Mouse (Mus musculus): ENCODE results near the gene AL731706.2.
"Not testable (repeated sequence)": the region's sequence is repeated elsewhere in the genome, so short reads cannot be mapped to it uniquely, and the experiment has no call there.

The AL731706.2 gene

GRCm38 (mm10) chr2:136885579-136885978 is at the start of gene AL731706.2:
AL731706.2 (minus strand) TSS chr2:136885679.
- no peak for DNase-seq (ENCODE audit: extremely low read depth, insufficient read length, low spot score)

DNA sequence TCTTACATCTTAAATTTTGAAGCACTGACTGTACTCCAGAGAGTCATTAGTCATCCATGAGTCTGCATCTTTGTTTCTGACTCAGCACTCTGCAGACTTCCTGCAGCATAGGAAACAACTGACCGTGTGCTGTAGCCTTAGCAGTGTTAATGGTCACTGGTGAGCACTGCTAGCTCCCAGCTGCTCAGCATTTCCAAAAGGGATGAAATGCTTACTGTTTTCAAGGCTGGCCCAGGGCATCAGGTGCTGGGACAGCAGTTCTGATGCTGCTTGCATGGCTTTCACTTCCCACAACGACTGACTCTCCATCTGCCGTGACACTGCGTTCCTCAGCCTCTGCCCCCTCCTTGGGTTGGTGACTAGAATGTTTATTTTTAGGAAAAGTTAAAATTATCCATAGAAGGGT is 35.5 kb upstream of the AL731706.2 start:
- peak; percentile 71 for DNase-seq (ENCODE audit: extremely low read depth, insufficient read length, low spot score)

GRCm38 (mm10) chr2:136920257-136920993 is 34.9 kb upstream of the AL731706.2 start:
- no peak for DNase-seq (ENCODE audit: extremely low read depth, insufficient read length, low spot score)

DNA sequence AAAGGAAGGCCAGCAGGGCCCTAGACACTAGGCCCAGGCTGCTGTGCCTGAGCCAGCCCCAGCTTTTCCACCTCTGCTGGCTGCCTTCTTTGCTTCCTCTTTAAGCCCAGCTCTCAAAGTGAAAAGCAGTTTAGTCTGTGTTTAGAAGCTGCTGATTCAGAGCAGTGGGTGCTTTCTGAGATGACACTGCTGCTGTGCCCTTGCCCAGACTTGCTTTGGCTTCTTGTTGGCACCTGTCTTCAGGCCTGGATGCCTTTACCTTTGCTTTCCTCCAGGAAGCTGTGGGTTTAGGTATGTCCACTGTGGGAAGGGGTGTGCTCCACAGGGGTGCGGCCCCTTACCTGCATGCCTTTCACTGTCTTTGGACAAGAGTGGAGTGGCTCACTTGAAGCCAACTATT is 34.0 kb upstream of the AL731706.2 start:
- no peak for DNase-seq (ENCODE audit: extremely low read depth, insufficient read length, low spot score)

DNA sequence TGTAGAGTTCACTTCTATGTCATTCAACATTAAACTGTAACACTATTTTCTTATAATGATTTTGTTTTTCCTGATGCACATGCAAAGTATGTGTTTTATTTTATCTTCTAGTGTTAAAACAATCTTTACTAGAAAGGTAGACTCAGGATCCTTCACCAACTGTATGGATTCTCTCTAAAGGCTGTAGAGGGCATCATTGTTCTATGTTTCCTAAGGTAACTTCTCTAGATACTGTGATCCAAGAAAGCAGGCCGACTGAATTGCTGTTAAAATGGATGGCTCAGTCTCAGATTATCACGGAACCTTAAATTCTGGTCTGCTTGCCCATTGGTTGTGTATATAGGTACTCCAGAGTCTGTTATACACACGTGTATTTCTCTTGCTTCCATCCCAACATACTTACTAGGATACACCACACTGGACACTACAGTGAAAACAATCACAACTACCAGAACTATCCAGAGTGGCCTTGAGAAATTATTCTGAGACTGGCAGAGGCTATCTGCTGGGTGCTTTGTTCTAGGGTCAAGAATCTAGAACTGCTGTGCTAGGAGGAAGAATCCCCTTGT is 28.9 kb upstream of the AL731706.2 start:
- no peak for DNase-seq (ENCODE audit: extremely low read depth, insufficient read length, low spot score)

DNA sequence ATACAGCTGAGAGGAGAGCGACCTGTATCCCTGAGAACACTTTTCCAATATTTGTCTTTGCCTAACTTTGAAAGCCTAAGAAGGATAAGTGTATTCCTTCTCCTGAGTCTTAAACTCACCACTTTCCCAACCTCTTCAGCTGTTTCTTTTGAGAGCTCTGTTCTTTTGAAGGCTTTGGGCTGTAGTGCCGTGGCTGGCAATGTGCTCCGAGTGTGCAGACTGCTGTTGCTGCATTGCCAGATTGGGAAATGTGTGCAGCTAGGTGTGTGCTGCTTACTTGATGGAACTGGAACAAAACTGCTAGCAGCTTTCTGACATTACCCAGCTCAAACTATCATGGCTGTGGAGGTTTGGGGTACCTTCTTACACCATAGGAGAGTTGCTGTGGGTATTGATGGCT is 27.5 kb upstream of the AL731706.2 start:
- DNase-seq (ENCODE audit: extremely low read depth, insufficient read length, low spot score), result no peak

DNA sequence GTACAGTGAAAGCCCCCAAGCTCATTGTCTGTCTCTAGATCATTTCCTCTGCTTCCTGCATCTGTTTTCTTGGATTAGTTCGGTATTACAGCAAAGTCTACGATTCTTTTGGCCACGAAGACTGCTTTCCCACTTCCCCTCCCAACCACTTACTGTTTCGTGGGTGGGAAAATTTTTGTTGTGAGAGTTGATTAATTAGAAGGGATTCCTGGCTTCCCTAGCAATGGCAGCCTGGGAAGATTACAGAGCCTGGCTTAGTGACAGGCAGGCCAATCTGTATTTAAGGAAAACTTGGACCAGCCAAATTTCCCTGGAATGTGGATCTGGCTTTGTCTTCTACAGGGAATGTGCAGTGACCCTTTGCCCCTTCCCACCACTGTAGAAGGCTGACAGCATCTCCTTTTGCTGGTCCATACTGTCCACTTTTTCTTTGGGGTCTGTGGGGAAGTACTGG is 26.5 kb upstream of the AL731706.2 start:
- no peak for DNase-seq (ENCODE audit: extremely low read depth, insufficient read length, low spot score)

- no peak for DNase-seq (ENCODE audit: extremely low read depth, insufficient read length, low spot score)
These were observed 23.8 kb upstream of the AL731706.2 start for GRCm38 (mm10) chr2:136909298-136909697.

- no peak for DNase-seq (ENCODE audit: extremely low read depth, insufficient read length, low spot score)
These were observed 23.1 kb upstream of the AL731706.2 start for GRCm38 (mm10) chr2:136908596-136908995.

DNA sequence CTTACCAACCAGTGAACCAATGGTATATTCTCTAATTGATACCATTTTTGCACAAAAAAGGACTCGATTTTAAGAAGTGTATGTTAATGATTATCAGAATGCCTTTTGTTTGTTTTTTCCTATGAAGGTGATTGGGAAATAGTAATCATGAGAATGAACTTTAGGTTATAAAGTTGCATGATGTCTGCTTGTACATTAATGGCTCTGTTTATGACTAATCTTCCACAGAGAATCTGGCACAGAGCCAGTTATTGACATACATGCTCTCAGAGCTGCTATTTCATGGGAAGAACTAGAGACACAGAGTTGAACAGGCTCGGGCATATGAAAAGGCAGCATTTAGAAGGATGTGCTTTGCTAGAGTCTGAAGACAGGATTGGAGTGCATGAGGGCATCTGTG is 10.7 kb upstream of the AL731706.2 start:
- no peak for DNase-seq (ENCODE audit: extremely low read depth, insufficient read length, low spot score)

DNA sequence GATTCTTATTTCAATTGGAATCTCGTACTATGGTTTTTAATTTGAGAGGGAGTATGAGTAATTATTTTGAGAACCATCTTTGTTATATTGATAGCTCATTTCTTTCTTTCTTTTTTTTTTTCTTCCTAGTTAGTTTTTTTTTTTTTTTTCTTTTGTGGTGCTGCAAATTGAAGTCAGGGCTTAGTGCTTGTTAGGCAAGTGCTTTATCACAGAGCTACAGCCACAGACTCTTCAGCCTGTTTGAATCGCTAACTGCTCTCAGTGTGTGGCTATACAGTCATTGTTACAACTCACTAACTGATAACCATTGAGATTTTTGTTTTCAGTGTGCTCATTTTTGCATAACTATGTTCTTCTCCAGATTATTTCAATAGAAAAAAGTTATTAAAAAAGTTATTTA is 9.0 kb upstream of the AL731706.2 start:
- no peak for DNase-seq (ENCODE audit: extremely low read depth, insufficient read length, low spot score)

DNA sequence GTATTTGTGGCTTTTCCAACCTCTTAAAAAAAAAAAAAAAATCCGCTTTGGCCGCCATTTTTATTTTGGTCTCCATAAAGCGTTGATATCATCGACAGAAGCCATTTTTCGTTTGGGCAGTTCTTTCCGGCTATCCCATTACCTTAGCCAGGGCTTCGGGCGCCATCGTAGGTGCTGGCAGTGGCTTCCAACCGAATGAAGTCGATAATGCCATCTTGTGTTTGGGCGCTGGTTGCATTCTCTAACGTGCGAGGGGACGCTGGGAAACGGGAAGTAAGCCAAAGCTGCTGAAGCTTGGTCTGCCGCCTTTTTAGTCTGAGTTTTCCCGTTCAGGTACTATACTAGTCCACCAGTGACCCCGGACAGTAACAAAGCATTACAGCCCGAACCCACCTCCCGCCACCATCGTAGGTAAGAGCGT is 6.5 kb upstream of the AL731706.2 start:
- DNase-seq (ENCODE audit: extremely low read depth, insufficient read length, low spot score), result peak; percentile 85

DNA sequence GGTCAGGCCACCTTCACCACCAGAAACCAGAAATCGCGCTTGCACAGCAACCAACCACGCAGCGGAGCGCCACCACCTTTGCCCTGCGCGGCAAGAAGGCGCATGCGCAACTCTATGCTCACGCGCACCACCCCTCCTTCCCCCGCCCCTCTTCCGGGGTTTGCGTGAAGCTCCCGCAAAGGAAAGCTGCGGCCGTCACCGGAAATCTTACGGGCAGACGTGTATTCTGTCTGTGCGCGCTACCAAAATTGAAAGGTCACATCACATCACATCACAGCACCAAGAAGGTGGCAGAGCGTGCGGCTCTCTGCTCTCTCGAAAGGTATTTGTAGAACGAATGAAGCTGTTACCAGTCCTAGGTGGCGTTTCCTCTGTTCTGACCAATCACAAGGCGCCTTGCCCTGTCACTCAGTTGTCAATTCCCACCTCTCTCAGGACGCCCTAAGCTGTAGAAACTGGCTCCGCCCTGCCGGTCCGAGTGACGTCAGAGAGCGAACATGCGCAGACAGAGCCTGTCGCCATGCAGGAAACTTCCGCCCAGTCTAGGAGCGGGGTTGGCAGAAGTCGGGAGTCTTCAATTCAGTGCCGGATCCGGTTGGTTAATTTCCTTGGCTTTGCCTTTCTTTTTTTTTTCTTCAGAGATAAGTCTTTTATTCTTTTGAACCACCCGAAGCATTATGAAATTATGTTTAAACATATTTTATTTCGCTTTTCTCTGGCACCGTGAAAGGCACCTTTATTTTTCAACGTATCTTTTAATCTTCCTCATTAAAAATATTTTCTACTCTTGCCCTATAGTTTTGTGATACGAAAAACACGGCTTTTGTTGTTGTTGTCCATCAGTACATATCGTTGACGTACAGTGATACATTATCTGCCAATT is 5.8 kb upstream of the AL731706.2 start, which contains the start of the genes Slx4ip, AL731706.1 and Mkks:
Gene Slx4ip (plus strand): TSS at position 151 of the 883 bp plus-strand sequence.
Gene AL731706.1 (minus strand): TSS at position 322 of the 883 bp plus-strand sequence.
Gene Mkks (minus strand): TSS at position 322 of the 883 bp plus-strand sequence.
- DNase-seq (ENCODE audit: extremely low read depth, insufficient read length, low spot score), result peak; percentile 98

- DNase-seq (ENCODE audit: extremely low read depth, insufficient read length, low spot score), result not testable (repeated sequence)
These were observed 5.2 kb upstream of the AL731706.2 start for GRCm38 (mm10) chr2:136890716-136891067.

DNA sequence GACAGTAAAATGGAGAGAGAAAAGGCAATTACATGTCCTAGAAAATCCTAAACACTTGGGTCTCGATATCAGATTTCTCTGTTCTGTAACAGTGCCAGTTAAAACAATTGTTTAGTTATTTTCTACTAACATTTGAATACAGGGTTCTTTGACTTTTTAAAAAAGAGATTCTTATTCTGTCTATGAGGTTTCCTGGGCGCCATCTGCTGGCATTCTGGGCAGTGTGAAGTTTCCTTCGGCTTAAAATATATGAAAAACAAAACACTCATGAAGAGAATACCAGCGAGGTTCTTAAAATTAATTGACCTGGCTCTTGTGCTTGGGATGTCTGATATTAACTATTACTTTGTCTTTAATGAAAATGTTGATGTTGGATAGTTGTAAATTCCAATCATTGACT is 1.4 kb upstream of the AL731706.2 start:
- DNase-seq (ENCODE audit: extremely low read depth, insufficient read length, low spot score), result no peak

GRCm38 (mm10) chr2:136854543-136855388 is 30.7 kb downstream of the AL731706.2 start:
- DNase-seq (ENCODE audit: extremely low read depth, insufficient read length, low spot score), result no peak

GRCm38 (mm10) chr2:136850366-136850765 is 35.1 kb downstream of the AL731706.2 start:
- no peak for DNase-seq (ENCODE audit: extremely low read depth, insufficient read length, low spot score)

DNA sequence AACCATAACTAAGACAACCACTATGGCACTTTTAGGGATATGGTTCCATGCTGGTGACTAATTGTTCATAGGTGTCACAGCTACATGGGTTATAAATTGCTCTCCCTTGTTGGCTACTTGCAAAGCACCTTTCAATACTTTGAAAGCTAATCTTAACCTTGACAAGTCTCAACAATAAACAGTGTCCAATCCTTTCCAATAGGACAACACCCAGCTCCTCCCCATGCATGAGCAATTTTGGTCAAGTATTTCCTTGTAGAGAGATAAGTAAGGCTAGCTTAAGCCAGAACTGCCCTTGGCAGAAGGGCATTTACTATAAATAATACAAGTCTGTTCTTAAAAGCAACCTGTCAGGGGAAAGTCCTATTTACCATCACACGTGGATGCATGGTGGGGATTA is 47.5 kb downstream of the AL731706.2 start:
- no peak for DNase-seq (ENCODE audit: extremely low read depth, insufficient read length, low spot score)

DNA sequence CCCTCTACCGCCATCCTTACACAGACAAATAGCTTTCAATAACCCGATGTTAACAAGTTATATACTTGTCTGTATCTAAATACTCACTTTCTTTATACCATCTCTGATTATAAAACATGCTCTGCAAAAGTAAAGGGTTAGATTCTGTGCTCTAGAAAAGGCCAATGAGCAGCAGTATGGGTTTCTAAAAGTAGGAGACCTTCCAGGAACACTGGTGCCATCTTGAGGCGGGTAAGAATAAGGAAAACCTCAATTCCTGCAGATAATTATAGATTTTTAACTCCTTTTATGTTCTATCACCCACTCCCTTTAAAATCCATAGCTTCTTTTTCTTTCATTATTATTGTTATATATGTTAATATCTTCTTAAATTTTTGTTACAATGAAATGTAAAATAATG is 49.6 kb downstream of the AL731706.2 start:
- no peak for DNase-seq (ENCODE audit: extremely low read depth, insufficient read length, low spot score)

Measured in 3134 (cell line).